Mouse (Mus musculus) T-helper 17 cell (primary cell): ENCODE measurements around the gene Apon.
"Not testable (repeated sequence)": the region's sequence is repeated elsewhere in the genome, so short reads cannot be mapped to it uniquely, and the experiment has no call there.

Source experiments
- in situ Hi-C, 2 experiments: fragments of 300-600 bp; cut with MboI, MseI; formaldehyde crosslinking; loops; 1 replicate in 1 of 2; 2 replicates in 1 of 2; pipeline ENCODE4 v1.15.1; 2025; ENCODE audit warnings: high pct_unique_total_duplicates in 2 of 2

The Apon gene

GRCm38 (mm10) chr10:128253677-128254255, at the start of gene Apon:
Gene Apon (plus strand): TSS chr10:128254096.
- in situ Hi-C loops = loop anchor here in 1 of 2 experiments (5.0 kb wide), 1 partner anchor 136 kb away; no protein-coding TSS in a partner anchor

- in situ Hi-C loops = no loop called here
These were observed 49.0 kb upstream of the Apon start for GRCm38 (mm10) chr10:128204941-128205340.

DNA sequence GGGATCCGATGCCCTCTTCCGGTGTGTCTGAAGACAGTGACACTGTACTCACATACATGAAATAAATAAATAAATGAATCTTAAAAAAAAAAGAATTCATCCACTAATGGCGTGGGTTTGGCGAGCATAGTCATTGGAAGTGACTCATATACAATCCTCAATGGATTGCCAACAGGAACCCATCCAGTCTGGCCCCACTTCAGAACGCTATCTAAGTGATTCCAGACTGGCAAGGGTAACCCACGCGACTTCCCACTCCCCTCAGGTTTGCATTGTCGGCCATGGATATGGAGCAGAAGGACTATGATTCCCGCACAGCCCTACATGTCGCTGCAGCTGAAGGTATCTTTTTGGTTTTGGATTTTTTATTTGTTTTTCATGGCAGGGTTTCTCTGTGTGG, 45.6 kb upstream of the Apon start:
- in situ Hi-C loops = no loop called here

- in situ Hi-C loops = no loop called here
These were observed 44.4 kb upstream of the Apon start for GRCm38 (mm10) chr10:128209311-128210009.

DNA sequence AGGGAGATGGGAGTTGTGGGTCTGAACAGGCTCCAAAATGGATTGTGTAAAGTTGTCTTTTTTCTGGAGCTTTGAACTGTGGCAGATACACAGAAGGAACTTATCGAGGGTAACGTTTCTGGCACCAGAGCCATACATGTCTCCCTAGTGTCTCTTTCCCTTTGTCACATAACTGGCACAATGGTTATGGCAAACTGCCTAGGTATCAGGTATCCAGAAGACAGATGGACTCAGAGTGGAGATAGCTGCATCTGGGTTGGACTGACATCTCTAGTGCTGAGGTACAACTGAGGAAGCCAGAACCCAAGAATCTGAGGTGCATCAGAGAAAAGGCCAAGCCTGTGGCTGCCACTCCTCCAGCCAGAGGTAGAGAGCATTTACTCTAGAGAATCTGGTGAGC, 43.8 kb upstream of the Apon start:
- in situ Hi-C loops = no loop called here

DNA sequence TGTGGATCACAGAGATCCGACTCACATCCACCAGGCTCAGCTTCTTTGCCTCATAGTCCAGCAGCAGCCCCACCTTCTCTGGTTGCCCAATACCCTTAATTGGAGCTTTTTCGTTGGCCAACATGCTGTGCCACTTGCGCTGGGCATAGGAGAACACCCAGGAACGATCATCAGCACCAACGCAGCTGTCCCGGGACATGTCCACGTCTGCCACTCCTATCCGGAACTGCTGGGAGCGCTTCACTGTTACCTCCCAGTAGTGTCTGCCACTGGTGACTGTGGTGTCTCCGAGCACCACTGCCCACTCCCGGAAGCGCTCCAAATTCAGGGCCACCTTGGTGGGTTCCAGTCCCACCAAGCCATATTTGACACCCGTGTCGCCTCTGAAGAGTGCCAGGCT, 42.9 kb upstream of the Apon start:
- in situ Hi-C loops = no loop called here

DNA sequence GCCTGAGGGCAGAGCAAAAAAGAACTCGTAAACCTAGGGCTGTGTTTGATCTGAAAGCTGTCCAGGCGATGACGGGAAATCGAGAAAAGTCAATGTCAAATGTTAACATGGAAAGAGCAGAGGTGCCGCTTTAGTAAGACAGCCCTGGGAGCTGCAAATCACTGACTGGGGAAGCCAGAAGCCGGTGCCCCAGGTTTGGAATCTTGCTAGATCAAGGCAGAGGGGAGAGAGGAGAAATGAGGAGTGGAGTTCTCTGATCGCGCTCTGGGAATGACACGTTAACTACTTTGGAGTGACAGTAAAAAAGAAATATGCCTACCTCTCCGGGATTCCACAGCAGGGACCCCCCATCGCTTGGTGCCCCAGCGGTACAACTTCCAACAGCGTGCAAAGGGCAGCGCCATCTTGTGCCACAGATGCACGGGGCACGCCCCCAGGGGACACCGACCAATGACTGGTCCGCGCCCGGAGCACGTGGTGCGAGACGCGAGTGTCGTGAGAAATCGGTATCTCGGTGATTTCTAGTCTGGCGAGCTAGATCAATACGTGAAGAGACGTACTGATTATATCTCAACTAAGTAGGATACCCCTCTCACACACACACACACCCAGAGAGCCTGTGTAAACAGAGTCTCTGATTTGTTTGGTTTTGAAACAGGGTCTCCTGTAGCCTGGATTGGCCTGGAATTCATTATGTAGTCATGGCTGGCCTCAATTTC, 42.3 kb upstream of the Apon start, which contains the start of gene Spryd4:
Gene Spryd4 (minus strand): TSS at position 418 of the 719 bp plus-strand sequence.
- in situ Hi-C loops = no loop called here

DNA sequence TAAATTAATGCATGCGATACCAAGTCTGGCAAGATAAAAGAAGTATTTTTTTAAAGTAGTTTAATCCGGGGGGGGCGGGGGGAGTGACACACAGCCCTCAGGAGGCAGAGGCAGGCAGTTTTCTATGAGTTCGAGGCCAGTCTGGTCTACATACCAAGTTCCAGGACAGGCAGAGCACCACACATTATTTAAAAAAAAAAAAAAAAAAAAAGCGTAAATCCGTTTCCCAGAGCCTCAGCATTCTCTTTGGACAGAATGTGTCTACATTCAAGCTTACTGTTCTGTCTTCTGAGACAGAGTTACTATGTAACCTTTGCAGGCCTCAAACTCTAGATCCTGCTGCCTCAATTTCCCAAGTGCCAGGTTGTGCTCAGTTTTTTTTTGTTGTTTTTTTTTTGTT, 41.7 kb upstream of the Apon start:
- in situ Hi-C loops = no loop called here

GRCm38 (mm10) chr10:128212871-128213323, 41.0 kb upstream of the Apon start:
- in situ Hi-C loops = no loop called here

GRCm38 (mm10) chr10:128214112-128214511, 39.8 kb upstream of the Apon start:
- in situ Hi-C loops = not testable (repeated sequence)

DNA sequence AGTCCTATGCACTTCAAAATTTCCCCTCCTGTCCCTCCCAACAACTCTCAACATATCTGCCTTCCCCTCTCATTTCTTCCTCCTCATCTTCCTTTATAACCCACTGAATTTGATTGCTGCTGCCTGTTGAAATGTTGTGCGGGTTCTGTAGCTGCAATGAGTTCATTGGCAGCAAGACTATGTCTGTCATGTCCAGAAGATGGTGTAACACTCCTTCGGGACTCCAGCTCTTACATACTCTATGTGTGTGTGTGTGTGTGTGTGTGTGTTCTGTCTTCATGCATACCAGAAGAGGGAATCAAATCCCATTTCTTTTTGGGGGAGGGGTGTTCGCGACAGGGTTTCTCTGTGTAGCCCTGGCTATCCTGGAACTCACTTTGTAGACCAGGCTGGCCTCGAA, 38.9 kb upstream of the Apon start:
- in situ Hi-C loops = loop anchor here in 1 of 2 experiments (5.0 kb wide), 1 partner anchor 67 kb away; no protein-coding TSS in a partner anchor

- in situ Hi-C loops = loop anchor here in 1 of 2 experiments (5.0 kb wide), 1 partner anchor 64 kb away; no protein-coding TSS in a partner anchor
These were observed 35.3 kb upstream of the Apon start for GRCm38 (mm10) chr10:128218387-128219117.

DNA sequence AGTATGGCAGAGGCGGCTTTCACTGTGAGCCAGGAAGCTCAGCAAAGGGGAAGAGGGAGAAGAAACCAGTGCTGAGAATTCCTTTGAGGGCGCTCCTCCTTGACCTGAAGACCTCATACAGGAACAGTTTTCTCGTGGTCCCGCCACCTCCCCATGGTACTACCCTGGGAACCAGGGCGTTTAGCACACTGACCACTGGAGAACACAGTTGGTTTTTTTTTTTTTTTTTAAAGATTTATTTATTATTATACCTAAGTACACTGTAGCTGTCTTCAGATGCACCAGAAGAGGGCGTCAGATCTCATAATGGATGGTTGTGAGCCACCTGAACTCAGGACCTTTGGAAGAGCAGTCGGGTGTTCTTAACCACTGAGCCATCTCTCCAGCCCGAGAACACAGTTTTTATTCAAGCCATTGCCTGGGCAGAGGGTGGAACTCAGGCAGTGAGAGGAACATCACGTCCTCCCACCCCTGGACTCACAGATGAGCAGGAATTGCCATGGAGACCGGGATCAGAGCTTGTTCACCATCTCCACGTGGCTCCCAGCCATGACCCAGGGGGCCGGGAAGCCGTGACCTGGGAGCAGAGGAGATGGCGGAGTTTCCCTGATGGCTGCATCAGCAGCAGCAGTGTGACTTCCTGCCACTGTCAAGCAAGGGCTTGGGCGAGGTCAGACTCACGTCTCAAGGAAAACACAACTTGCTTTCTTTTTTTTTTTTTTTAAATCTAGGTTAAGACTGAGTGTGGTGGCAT, 32.2 kb upstream of the Apon start:
- in situ Hi-C loops = no loop called here

- in situ Hi-C loops = no loop called here
These were observed 28.8 kb upstream of the Apon start for GRCm38 (mm10) chr10:128225064-128225463.

GRCm38 (mm10) chr10:128225538-128225937, 28.4 kb upstream of the Apon start, which contains the start of gene Mip:
Gene Mip (plus strand): TSS chr10:128225838.
- in situ Hi-C loops = no loop called here

GRCm38 (mm10) chr10:128227592-128227991, 26.3 kb upstream of the Apon start:
- in situ Hi-C loops = no loop called here

GRCm38 (mm10) chr10:128228009-128228408, 25.9 kb upstream of the Apon start:
- in situ Hi-C loops = no loop called here

DNA sequence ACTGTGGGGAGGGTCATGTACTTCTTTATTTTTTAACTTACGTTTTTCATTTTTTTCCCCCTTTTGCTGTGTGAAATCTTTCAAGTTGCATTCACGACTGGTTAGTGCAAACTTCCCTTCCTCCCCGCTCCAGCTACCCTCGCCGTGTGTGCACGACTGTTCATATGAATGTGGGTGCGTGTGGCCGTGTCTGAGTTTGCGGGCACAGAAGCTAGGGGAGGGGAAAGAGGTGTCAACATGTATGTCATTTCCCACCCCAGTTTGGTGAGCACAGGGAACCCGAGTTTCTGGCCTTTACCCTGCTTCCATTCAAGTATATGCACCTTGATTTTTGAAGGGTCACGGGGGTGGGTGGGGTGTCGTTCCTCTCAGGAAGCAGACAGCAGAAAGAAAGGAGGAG, 23.3 kb upstream of the Apon start:
- in situ Hi-C loops = no loop called here

- in situ Hi-C loops = no loop called here
These were observed 22.8 kb upstream of the Apon start for GRCm38 (mm10) chr10:128231146-128231545.

- in situ Hi-C loops = no loop called here
These were observed 22.0 kb upstream of the Apon start, which contains the start of gene Timeless for GRCm38 (mm10) chr10:128231697-128232419. Gene Timeless (plus strand): TSS chr10:128232065.
